Mouse (Mus musculus): ENCODE results near the gene Dlk1.

- TF ChIP-seq GATA1 (IDR thresholded peaks at IDR 0.05; ENCODE audit: borderline replicate concordance, low read length) = no peak
- no peak for TF ChIP-seq FLI1 (IDR thresholded peaks at IDR 0.05; ENCODE audit: low read length)
Measured at GRCm38 (mm10) chr12:109424753-109425332, 27.8 kb upstream of the Dlk1 start.
